Mouse (Mus musculus) ES-E14 (cell line): ENCODE results near the gene Agl. TPM values are rescaled to one million over a fixed set of nuclear protein-coding genes. Genes with fewer than 3 reads are reported as not detected.

Source experiments
- DNase-seq: peaks from one replicate; pipeline ENCODE4 v3.0.0-alpha.2; 2013; ENCODE audit warnings: low read depth, low spot score
- H3K27ac ChIP-seq: 2 replicates; pipeline ENCODE4 v1.5.1; 2012; ENCODE audit warnings: low read depth, mild to moderate bottlenecking, low read length, moderate library complexity, mixed read lengths; ENCODE audit not compliant: poor library complexity, insufficient read depth, severe bottlenecking
- H3K36me3 ChIP-seq: 2 replicates; pipeline ENCODE4 v1.6.1; 2012; ENCODE audit warnings: mild to moderate bottlenecking, low read length, moderate library complexity, mixed read lengths; ENCODE audit not compliant: control insufficient read depth, poor library complexity, insufficient read depth, severe bottlenecking
- H3K4me1 ChIP-seq, 2 experiments: fragments of 150-350 bp in 1 of 2; sonication (generic) in 1 of 2; 2 replicates each; pipeline ENCODE4 v1.6.1; 2012; ENCODE audit warnings: low read length in 2 of 2, mild to moderate bottlenecking in 1 of 2, mixed read lengths in 1 of 2; ENCODE audit not compliant: control insufficient read depth in 2 of 2, insufficient read depth in 2 of 2, poor library complexity in 1 of 2
- H3K4me3 ChIP-seq, 2 experiments: fragments of 150-350 bp in 1 of 2; sonication (generic) in 1 of 2; 2 replicates each; pipeline ENCODE4 v1.5.1; 2012; ENCODE audit warnings: low read length in 2 of 2, low read depth in 1 of 2, mild to moderate bottlenecking in 1 of 2, mixed read lengths in 1 of 2; ENCODE audit not compliant: insufficient read depth in 1 of 2, poor library complexity in 1 of 2, severe bottlenecking in 1 of 2
- H3K9ac ChIP-seq: 2 replicates; pipeline ENCODE4 v1.6.1; 2012; ENCODE audit warnings: low read depth, mild to moderate bottlenecking, low read length, mixed read lengths; ENCODE audit not compliant: poor library complexity, insufficient read depth, severe bottlenecking
- H3K9me3 ChIP-seq: fragments of 150-350 bp; sonication (generic); 2 replicates; pipeline ENCODE4 v1.6.1; 2012; ENCODE audit warnings: low read depth, mild to moderate bottlenecking, low read length; ENCODE audit not compliant: control insufficient read depth, insufficient read depth
- CHD2 ChIP-seq: IDR thresholded peaks from 2 replicates; pipeline ENCODE4 v1.6.1; 2014; ENCODE audit warnings: mild to moderate bottlenecking, low read depth, low read length, inconsistent platforms
- HCFC1 ChIP-seq: IDR thresholded peaks from 2 replicates; pipeline ENCODE4 v1.6.1; 2012; ENCODE audit warnings: low read length, inconsistent platforms, borderline replicate concordance; ENCODE audit not compliant: insufficient read depth
- MAFK ChIP-seq: IDR thresholded peaks from 2 replicates; pipeline ENCODE4 v1.6.1; 2014; ENCODE audit warnings: mild to moderate bottlenecking, low read depth, low read length, inconsistent platforms; ENCODE audit not compliant: insufficient read depth
- ZC3H11A ChIP-seq: IDR thresholded peaks from 2 replicates; pipeline ENCODE4 v1.6.1; 2012; ENCODE audit warnings: low read depth, mild to moderate bottlenecking, inconsistent platforms, low read length, borderline replicate concordance
- ZNF384 ChIP-seq: IDR thresholded peaks from 2 replicates; pipeline ENCODE4 v1.6.1; 2012; ENCODE audit warnings: low read depth, low read length, inconsistent platforms
- in situ Hi-C, 2 experiments: fragments of 600-800 bp; cut with MboI; formaldehyde crosslinking; loops; one replicate each; pipeline ENCODE4 v1.15.1; 2025; ENCODE audit warnings: low sequenced_read_pairs in 2 of 2, inconsistent platforms in 1 of 2; ENCODE audit not compliant: unreplicated experiment in 2 of 2
- total RNA-seq: library from RNA; depleted of rRNA; stranded (reverse); fragments of 300-350 nt; gene quantifications from 2 replicates; pipeline ENCODE4 v1.2.3, GENCODE M21; 2012

The Agl gene
- total RNA-seq, 1 experiment: 5.6 TPM

- Histone ChIP-seq H3K9me3 (no peaks in the 10 kb centered on the region), H3K36me3 (no peaks in the 10 kb centered on the region), H3K4me3 (no peak overlapping the region), H3K27ac (no peak overlapping the region), H3K4me1 (peaks cover 0 to 3% of the 10 kb centered on the region in 2 experiments; a peak in 1 of 4 replicates), H3K9ac (no peak overlapping the region)
- TF ChIP-seq ZNF384 (no peak), MAFK (no peak), ZC3H11A (no peak), CHD2 (no peak), HCFC1 (no peak)
- no peak for DNase-seq
- in situ Hi-C loops: no loop called here
Observed at GRCm38 (mm10) chr3:116737326-116737731, 70.6 kb downstream of the Agl start.

DNA sequence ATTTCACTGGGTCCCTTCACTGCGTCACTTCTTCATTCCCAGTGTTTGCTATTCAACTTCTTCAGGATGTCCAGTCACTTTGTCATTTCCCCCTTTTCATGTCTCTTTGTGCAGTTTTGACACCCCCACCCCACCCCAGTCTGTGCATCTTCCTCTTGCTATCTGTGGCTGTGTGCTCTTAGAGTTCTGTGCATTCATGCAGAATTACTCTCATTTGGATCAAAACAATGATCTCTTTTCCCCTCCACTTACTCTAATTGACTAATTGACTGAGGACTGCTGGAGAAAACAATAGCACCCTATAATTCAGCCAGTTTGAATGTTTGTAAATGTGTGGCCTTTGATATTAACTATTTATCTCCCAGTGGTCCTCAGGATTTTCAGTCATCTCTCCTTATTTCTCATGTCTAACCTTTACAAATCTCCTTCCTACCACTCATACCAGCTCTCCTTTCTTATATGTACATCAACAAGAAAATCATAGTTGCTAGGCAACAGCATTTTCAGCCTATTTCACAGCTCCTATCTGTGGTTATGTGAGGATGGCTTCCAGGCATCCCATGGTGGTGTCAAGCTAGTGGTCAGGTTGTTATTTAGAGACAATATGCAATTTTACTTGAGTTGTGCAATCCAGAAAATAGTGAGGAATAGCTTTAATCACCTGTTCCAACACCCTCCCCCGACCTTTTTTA, 78.3 kb downstream of the Agl start:
- no peak for DNase-seq
- in situ Hi-C loops: no loop called here
- Histone ChIP-seq H3K4me3 (no peak overlapping the region), H3K27ac (no peak overlapping the region), H3K4me1 (peaks cover 2 to 7% of the 10 kb centered on the region in 2 experiments; a peak in 2 of 4 replicates), H3K36me3 (no peaks in the 10 kb centered on the region), H3K9me3 (no peaks in the 10 kb centered on the region), H3K9ac (no peak overlapping the region)
- TF ChIP-seq ZC3H11A: no peak
- TF ChIP-seq HCFC1: no peak
- TF ChIP-seq CHD2: no peak
- TF ChIP-seq MAFK: no peak
- TF ChIP-seq ZNF384: no peak

- H3K9ac ChIP-seq: 0 out of 2 replicates have a peak overlapping the region, but pooled peaks have one; percentile 52
- in situ Hi-C loops: no loop called here
- no peaks in the 10 kb centered on the region for H3K36me3 ChIP-seq
- peaks cover 8% of the 10 kb centered on the region in 2 experiments; a peak in 2 of 4 replicates for H3K4me1 ChIP-seq
- no peaks in the 10 kb centered on the region for H3K9me3 ChIP-seq
- peak overlapping the region; percentile 2; the same call in 1 of the 2 replicates for H3K27ac ChIP-seq
- DNase-seq: no peak
- TF ChIP-seq ZNF384 (no peak), MAFK (no peak), HCFC1 (no peak), ZC3H11A (no peak)
- H3K4me3 ChIP-seq: peak overlapping the region; percentile 18 to 40; a peak in 2 of 4 replicates
Observed at GRCm38 (mm10) chr3:116726807-116727206, 81.2 kb downstream of the Agl start.

GRCm38 (mm10) chr3:116723496-116724481, 84.2 kb downstream of the Agl start:
- Histone ChIP-seq H3K9ac (peak overlapping the region; percentile 64; the same call in 1 of the 2 replicates), H3K4me3 (peak overlapping the region in 1 of 2 experiments; percentile 40; a peak in 1 of 4 replicates), H3K36me3 (no peaks in the 10 kb centered on the region), H3K27ac (peak overlapping the region; percentile 88), H3K9me3 (no peaks in the 10 kb centered on the region), H3K4me1 (peaks cover 8% of the 10 kb centered on the region in 2 experiments; a peak in 2 of 4 replicates)
- DNase-seq: no peak
- TF ChIP-seq MAFK (no peak), CHD2 (0 out of 2 replicates have a peak, but pooled peaks have one; percentile 27), ZNF384 (no peak), HCFC1 (no peak), ZC3H11A (no peak)
- in situ Hi-C loops: no loop called here
